Comparison of ENCODE assay signal across 8 mouse cellular contexts in genomic region chr19:41803322-41803721, GRCm38 (mm10). TPM values are rescaled to one million over a fixed set of nuclear protein-coding genes. Genes with fewer than 3 reads are reported as not detected.
DNase-seq lines count a peak whose midpoint lies in the region; ATAC-seq lines count a peak whose summit lies in the region.

No protein-coding gene starts in this region.

- no peak overlapping the region for H3K9ac ChIP-seq in heart, embryonic 12.5 days

- H3K4me3 ChIP-seq in heart, embryonic 12.5 days = no peak overlapping the region

- H3K9me3 ChIP-seq in heart, embryonic 12.5 days (replicated peaks) = peaks cover 5% of the 10 kb centered on the region; the same call in 1 of the 2 replicates

- no peaks in the 10 kb centered on the region for H3K36me3 ChIP-seq in heart, embryonic 12.5 days

- peaks cover 13% of the 10 kb centered on the region for H3K4me1 ChIP-seq in heart, embryonic 12.5 days (replicated peaks)

- H3K4me2 ChIP-seq in heart, embryonic 12.5 days = no peak overlapping the region

- H3K27me3 ChIP-seq in heart, embryonic 12.5 days (replicated peaks) = no peaks in the 10 kb centered on the region

- H3K27ac ChIP-seq in heart, embryonic 12.5 days (ENCODE audit: poor library complexity, severe bottlenecking) = no peak overlapping the region

- peak; percentile 27 for DNase-seq in heart, postnatal 4 days
- DNase-seq in CD8-positive naive resting alpha-beta T cell, adult 2 months (ENCODE audit: low read depth in 2 of 2, low spot score in 2 of 2) = peak; percentile 74 to 77
- DNase-seq in embryo, embryonic 10.5 days (ENCODE audit: low spot score) = peak; percentile 21
- peak; percentile 47 for DNase-seq in retina, postnatal 1 day
- no peak for DNase-seq in layer of hippocampus, adult 9-11 months
- no peak for DNase-seq in adrenal gland, postnatal 25 days
- DNase-seq in adrenal gland, adult 2 months = no peak

- no peak for ATAC-seq in heart, embryonic 12.5 days (ENCODE audit: insufficient number of reproducible peaks, low FRiP score)

- 35% methylated on average over 7 of the region's 7 CpGs for WGBS in heart, embryonic 12.5 days

RNA-seq across cellular contexts. Expression of gene Arhgap19, which starts 1.5 kb away (rescaled TPM):
- total RNA-seq in heart, postnatal 4 days (2021) = 10 to 100 TPM in 1 of 2 experiments, 1 to 10 TPM in 1; 9.5 to 10.2 TPM
- polyA plus RNA-seq in heart, embryonic 12.5 days (2016; fragmentation: Nextera tagmentation; extraction: Ambion mirVana) = 17.8 and 19.5 TPM in 2 replicates
- 5.6 and 6.1 TPM in 2 replicates for total RNA-seq in adrenal gland, postnatal 25 days (2021)
- total RNA-seq in adrenal gland, adult 2 months (2021) = 1 to 10 TPM; 3.5 to 5.2 TPM
- 0.83 TPM in 2 replicates for polyA plus RNA-seq in adrenal gland, adult 2 months (2012; rRNA removed)

RNA-seq across cellular contexts. Expression of gene Frat1, which starts 26.4 kb away (rescaled TPM):
- 1 to 10 TPM; 2.1 to 2.3 TPM for total RNA-seq in heart, postnatal 4 days (2021)
- polyA plus RNA-seq in heart, embryonic 12.5 days (2016; fragmentation: Nextera tagmentation; extraction: Ambion mirVana) = 2.5 and 3.2 TPM in 2 replicates
- 7.7 and 11.1 TPM in 2 replicates for total RNA-seq in adrenal gland, postnatal 25 days (2021)
- total RNA-seq in adrenal gland, adult 2 months (2021) = 10 to 100 TPM in 1 of 2 experiments, 1 to 10 TPM in 1; 3.8 to 10.8 TPM
- polyA plus RNA-seq in adrenal gland, adult 2 months (2012; rRNA removed) = 9.7 and 14.7 TPM in 2 replicates

RNA-seq across cellular contexts. Expression of gene Frat2, which starts 44.6 kb away (rescaled TPM):
- 1 to 10 TPM; 3.6 to 3.9 TPM for total RNA-seq in heart, postnatal 4 days (2021)
- polyA plus RNA-seq in heart, embryonic 12.5 days (2016; fragmentation: Nextera tagmentation; extraction: Ambion mirVana) = 3.6 TPM in 2 replicates
- total RNA-seq in adrenal gland, postnatal 25 days (2021) = 4.0 and 6.6 TPM in 2 replicates
- 1 to 10 TPM; 1.2 to 2.6 TPM for total RNA-seq in adrenal gland, adult 2 months (2021)
- polyA plus RNA-seq in adrenal gland, adult 2 months (2012; rRNA removed) = 5.5 and 6.7 TPM in 2 replicates

RNA-seq across cellular contexts. Expression of gene Slit1, which starts 59.9 kb away (rescaled TPM):
- total RNA-seq in heart, postnatal 4 days (2021) = not detected
- polyA plus RNA-seq in heart, embryonic 12.5 days (2016; fragmentation: Nextera tagmentation; extraction: Ambion mirVana) = 0.04 and 0.13 TPM in 2 replicates
- 8.5 and 11.1 TPM in 2 replicates for total RNA-seq in adrenal gland, postnatal 25 days (2021)
- 10 to 100 TPM in 1 of 2 experiments, 1 to 10 TPM in 1; 2.9 to 18.1 TPM for total RNA-seq in adrenal gland, adult 2 months (2021)
- 11.9 and 17.9 TPM in 2 replicates for polyA plus RNA-seq in adrenal gland, adult 2 months (2012; rRNA removed)

Comparison
In these comparisons a context has a peak if more than half of its experiments do, and no peak if none do; other contexts are left out.
1. DNase-seq: peak in heart, postnatal 4 days (single experiment), CD8-positive naive resting alpha-beta T cell, adult 2 months (2 of 2), embryo, embryonic 10.5 days (single experiment) and retina, postnatal 1 day (single experiment); none in layer of hippocampus, adult 9-11 months (single experiment), adrenal gland, postnatal 25 days (single experiment) and adrenal gland, adult 2 months (single experiment).